Mouse (Mus musculus) lung, postnatal 4 days (tissue): ENCODE results near the gene AI413582.

Experiments used
- DNase-seq, 2 experiments: peaks; one replicate each; pipeline ENCODE4 v3.0.0; 2021

Gene AI413582

GRCm38 (mm10) chr17:27578487-27578886 is 12.9 kb upstream of the AI413582 start:
- DNase-seq = no peak

DNA sequence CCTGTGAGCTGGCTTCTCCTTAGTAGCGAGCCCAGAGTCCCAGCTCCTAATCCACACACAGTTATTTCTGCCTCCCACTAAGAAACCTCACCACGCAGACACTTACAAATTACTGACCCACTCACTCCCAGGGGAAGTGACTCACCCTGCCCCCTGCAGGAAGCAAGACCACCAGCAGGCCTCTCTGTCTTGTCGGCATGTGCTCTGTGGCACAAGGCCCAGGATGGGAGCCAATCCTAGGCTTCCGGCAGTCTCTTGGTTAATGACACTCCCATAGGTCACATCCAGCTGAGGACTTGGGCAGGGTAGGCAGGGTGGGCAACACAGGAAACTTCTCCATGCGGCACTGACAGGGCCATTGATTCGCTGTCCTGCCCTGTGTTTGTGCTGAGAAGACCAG is 11.9 kb upstream of the AI413582 start:
- peak; percentile 46 to 55 for DNase-seq

DNA sequence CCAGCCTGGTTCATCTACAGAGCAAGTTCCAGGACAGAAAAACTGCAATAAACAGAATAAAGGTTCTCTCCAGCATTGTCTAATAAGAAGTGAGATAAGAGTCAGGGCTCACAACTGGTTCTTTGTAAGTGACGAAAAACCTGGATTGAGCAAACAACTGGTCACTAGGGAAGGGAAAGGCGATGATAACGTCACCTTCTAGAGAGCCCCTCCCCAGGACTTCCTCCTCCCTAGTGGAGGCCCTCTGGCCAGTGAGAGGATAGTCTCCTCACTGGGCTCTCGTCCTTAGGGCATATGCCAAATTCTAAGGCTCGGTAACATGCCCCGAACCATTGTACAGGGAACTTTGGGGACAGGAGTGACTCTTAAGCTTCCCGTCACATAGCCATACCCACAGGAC is 10.5 kb upstream of the AI413582 start:
- DNase-seq = no peak

DNA sequence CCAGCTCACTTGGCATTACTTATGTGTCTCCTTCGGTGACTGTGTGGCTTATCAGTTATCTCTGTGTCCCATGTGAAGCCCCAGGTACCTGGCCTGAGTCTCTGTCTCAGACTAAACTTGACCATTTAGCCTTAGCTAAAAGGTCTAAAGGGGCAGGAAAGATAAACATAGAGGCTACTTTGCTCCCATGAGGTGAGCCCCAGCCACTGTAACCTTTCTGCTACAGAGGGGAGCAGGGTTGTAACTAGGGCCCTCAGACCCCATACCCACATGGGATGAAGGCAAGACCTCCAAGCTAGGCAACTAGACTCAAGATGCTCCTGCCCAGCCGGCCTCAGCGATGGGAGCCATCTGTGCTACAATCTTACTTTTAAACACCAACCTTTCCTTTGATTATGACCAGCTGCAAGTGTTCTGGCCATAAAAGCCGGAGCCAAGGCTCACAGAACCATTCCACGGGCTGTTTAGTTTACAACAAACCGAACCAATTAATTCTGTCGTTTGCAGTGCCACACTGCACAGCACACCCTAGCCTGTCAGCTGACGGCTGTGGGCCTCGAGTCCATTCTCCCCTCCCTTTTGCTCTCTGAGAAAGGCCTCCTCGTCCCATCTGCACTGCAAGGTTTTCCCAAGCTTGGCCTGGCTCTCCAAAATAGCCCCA is 9.7 kb upstream of the AI413582 start:
- peak in 1 of 2 experiments; percentile 58 for DNase-seq

- DNase-seq = peak; percentile 75 to 92
Measured at GRCm38 (mm10) chr17:27574470-27575115, 9.0 kb upstream of the AI413582 start.

DNA sequence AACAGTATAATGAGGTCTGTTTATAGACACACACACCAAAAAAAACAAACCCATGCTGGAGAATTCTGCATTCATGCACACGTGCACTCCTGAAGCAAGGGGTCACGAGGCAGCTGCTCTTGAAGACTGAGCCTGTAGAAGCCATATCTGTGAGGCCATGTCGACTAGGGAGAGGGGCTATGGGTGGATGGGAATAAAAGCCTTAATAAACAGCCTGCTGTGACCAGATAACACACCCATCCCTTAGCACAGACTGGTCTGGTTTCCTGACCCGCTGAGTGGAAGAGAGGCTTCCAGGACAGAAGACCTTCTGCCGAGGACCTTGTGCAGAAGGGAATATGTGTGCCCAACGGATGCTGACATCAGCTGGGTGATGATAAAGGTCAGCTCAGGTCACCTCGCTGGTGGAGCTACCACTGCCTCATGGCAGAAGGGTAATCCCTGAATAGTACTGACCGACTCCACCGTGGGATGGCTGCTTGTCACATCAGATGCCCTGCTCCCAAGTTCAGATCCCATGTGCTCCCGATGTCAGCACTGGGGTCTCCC is 8.3 kb upstream of the AI413582 start:
- no peak for DNase-seq

GRCm38 (mm10) chr17:27571315-27571714 is 5.8 kb upstream of the AI413582 start:
- no peak for DNase-seq

- DNase-seq = no peak
Measured at GRCm38 (mm10) chr17:27568228-27568627, 2.7 kb upstream of the AI413582 start.

DNA sequence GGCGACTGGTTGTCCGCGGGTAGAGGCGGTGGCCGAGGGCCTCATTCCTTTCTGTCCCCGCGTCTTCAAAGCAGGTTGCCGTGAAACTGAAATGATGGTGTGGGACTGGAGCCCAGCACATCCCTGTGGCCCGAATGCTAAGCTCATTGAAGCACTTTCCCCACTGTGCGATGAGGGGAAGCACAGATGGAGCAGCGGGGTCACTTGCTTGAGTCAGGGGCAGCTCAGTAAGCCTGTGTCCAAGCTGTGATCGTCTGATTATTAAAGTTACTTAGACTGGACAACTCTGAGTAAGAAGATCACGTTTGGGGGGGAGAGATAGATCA is 349 bp upstream of the AI413582 start:
- no peak for DNase-seq

- DNase-seq = peak in 1 of 2 experiments; percentile 49
Measured at GRCm38 (mm10) chr17:27564391-27565162, 979 bp downstream of the AI413582 start.

GRCm38 (mm10) chr17:27563771-27564244 is 1.7 kb downstream of the AI413582 start:
- DNase-seq = no peak

DNA sequence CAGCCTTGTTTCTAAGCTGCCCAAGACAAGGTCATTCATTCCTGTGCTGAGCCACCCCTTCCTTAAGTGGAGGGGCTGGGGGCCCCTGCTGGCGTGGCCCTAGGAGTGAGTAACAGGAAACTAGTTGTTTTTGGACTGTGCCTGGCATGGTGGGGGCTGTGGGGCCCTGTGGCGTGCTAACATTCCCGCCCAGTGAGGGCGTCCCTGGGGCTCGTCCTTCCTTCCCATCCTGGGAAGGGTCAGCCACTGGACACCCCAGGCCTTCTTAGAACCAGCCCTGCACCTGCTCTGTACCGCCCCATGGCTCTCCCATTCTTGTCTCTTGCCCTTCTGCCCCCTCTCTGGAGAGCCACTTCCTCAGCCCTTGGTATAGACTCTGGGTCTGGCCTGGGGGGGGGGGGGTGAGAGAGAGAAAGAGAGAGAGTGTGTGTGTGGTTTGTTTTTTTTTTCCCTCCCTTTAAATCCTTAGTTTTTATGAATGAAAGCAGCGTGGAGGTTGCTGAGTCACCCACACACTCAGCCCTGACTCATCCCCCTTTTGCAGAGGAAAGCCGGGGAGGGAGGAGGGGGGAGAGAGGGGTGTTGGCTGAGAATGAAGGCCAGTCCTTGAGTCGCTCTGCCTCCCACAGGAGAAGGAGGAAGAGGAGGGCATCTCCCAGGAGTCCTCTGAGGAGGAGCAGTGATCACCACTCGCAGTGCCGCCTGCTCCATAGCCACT is 3.6 kb downstream of the AI413582 start:
- no peak for DNase-seq

DNA sequence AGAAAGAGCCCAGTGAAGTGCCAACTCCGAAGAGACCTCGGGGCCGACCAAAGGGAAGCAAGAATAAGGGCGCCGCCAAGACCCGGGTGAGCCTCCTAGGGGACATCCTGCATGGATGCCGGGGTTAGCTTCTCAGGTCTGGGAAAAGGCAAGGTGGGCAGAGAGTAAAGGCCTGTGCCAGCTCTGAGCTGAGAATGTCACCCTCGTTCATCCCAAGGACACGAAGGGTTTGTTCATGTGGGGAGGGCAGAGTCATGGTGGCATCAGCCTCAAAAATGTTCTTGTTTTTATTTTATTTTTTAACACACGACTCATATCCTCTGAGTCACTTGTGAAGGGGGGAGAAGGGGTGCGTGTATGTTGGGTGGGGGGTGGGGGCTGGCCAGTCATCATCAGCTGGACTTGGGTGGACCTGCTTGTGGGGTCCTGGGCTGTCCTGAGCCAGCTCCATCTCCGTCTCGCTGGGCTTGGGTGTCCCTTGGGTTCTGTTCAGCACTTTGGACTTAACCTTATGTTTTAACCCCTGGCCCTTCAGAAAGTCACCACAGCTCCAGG is 4.6 kb downstream of the AI413582 start:
- DNase-seq = no peak

DNA sequence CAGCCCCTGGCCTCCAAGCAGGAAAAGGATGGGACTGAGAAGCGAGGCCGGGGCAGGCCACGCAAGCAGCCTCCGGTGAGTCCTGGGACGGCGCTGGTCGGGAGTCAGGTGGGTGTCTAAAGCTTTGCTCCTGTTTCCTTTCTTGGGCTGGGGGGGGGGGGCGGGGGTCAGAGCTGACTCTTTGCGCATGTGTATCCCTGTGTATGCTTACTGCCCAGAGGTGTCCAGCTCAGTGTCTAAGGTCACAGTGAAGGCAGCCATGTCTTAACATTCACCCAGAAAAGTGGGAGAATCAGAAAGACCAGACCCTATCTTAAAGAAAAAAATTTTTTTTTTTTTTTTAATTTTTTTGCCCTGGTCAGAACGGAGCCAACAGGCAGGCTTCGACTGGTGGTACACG is 6.0 kb downstream of the AI413582 start:
- DNase-seq = no peak

DNA sequence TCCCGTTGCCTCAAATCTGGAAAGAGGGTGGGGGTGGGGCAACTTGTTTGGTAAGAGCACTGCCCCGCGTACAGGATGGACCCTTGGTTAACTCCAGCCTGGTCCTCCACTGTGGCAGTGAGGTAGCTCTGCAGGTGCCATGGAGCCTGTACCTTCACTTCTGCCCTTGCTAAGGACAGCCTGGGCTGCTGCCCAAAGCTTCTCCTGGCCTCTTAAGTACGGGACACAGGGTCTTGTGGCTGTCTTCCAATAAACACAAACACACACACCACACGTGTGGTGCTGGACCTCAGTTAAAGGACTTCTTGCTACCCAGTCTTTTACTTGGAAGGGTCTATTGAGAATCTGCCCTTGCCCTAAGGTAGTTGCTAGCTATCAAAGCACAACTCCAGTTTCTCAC is 6.7 kb downstream of the AI413582 start:
- no peak for DNase-seq

DNA sequence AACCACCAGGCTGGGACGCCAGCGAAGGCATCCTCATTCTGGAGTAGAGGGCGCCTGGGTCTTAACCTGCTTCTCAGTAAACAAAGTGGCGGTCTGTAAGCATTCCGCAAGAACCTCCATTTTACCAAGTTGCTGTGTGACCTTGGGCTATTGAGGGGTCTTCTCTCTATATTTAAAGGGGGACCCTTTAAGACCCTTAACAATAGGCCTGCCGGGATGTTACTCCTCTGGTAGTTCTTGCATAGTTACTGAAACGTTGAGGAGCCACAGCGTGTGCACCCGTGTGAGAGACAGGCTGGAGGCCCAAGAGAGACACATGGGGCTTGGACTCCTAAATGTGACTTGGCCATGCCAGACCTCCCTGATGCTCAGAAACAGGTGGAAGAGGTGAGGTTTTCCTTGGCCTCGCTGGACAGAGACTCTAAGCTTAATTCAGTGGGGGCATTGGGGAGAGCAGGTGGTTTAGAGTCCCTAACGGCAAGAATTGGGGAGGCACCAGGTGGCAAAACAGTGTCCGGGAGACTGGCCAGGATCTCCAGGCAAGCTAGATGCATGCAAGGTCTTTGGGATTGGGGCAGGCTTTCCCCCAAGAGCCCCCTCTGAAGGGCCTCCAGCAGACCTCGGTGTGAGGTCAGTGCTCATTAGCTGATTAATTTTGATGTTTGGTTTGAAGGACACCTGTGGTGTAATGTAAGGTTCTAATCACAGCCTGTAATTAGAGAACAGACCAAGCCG is 7.5 kb downstream of the AI413582 start:
- no peak for DNase-seq

DNA sequence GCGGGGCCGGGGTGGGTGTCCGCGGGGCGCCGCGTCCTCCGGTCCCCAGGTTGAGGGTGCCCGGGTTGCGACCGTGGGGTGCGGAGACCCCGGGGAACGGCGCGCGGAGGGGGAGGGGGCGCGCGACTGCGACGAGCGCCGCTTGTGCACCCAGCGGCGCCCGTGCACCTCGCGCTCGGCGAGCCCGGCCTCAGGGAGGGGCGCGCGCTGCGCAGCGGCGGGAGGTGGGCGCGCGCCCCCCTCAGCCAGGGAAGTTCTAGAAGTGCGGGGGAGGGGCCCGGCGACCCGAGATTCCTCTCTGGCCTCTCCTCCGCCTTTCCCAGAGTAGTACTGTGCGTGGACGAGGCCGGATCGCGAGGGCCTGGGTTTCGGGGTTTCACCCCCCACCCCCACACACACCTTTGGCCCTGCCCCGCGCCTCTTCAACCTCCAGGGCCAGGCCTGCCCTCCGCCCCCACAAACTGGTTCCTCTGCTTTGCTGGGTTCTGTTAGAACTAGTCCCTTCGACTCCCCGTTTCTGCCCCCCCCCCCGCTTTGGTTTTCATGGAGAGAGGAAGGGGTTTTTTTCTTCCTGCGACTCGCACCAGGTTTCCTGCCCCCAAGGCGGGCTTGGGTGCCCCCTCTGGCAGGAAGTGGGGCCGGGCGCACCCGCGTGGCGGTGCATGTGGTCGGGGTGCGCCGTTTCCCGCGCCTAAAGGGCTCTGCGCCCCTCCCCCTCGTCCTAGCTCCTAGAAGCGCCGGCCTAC is 8.2 kb downstream of the AI413582 start:
- peak; percentile 66 to 75 for DNase-seq

DNA sequence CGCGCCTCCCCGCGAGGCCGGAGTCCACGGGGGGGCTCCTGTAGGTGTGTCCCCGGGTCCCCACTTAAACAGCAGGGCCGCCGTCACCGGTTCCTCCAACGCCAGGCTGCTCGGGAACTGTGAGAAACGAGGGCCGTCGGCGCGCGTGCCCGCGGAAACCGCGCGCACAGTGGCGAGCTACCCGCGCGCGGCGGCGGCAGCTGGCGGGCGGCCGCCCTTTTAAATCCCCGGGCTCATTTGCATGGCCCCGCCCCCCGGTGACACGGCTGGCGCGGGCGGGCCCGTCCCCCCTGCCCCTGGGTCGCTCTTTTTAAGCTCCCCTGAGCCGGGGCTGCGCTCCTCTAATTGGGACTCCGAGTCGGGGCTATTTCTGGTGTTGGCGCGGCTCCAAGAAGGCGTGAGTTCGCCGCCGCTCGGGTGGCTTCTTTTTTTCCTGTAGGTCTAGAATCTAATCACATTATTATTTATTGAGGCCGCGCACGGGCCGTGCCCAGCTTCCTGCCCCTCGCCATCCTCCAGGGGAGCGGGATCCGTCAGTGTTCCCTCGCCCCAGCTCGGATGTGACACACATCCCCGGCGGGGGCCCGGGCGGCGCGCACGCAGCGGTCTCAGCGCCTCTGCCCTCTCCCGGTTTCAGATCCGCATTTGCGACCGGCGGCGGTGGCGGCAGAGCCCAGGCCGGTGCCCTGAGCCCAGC is 9.1 kb downstream of the AI413582 start, which contains the start of gene Hmga1:
Hmga1 (plus strand) TSS at position 183 of the 697 bp plus-strand sequence.
- DNase-seq = peak; percentile 91 to 92

DNA sequence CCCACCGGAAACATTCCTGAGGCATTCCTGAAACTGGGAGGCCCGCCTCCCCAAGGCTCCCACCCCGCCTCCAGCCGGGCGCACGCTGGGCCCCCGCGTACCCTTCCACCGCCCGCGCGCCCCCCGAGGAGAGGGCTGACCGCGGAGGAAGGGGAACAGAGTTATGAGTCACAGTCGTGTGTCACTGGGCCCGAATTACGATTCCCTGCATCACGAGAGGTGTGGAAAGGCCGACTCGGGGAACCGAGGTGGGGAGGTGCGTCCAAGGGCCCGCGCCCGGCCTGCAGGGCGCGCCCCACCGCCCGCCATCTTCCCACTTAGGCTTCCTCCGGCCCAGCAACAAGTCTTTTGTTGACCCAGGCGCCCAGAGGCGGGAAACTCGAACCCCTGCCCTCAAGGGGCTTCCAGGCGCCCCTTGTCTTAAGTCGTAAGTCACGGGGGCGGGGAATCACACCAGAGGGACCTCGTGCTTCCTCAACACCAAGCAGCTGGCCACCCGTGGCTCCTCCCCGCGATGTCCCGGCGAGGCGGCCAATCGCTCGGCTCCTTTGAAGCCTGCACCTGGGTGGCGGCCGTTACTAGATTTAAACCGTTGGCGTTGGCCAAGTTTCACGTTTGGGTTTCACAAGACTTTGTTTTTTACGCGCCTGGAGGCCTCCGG is 9.9 kb downstream of the AI413582 start:
- DNase-seq = peak; percentile 84 to 92

DNA sequence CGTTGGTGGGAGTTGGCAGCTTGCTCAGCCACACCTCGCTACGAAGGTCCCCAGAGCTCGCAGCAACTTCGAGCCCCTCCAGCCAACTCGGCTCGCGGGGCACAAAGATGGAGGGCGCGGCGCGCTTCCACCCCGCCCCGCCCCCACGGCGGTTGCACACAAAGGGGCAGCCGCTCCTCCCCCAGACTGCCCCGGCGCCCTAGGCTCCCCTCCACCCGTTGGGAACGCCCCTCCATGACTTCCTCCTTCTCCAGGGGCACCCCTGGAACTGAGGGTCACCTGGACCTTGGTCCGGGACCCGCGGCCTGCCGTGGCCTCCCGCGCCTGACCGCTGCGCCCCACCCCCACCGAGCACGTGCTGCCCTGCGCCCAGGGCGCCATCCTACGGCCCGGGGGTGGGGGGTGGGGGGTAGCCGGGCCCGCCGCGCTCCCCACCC is 10.5 kb downstream of the AI413582 start:
- peak; percentile 78 to 82 for DNase-seq
